Mouse (Mus musculus): Measurements from ENCODE around the gene Lonp1.

DNA sequence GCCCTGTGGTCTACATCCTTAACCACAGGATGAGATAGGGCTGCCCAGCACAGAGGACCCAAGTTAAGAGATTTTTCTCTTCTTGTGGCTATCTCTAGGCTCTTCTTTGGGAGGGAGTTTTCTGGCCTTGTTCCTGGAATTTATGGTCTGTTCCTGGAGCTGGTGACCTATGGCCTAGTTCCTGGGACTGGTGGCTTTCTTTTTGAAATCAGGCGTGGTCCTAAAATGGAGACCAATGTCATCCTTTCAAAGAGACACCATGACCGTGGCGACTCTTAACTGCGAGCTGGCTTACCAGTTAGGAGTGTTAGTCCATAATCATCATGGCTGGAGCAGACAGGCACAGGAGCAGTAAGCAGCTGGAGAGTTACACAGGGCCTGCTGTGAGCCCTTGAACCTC lies 39.7 kb upstream of the Lonp1 start:
- no peak for TF ChIP-seq POLR2A (IDR thresholded peaks at IDR 0.05; ENCODE audit: control insufficient read depth, extremely low read depth, insufficient read depth, low read length, poor library complexity)
- no peak for TF ChIP-seq CTCF (IDR thresholded peaks at IDR 0.05; ENCODE audit: borderline replicate concordance, control insufficient read depth, extremely low read depth, insufficient read depth, low read length, poor library complexity)
